Mouse (Mus musculus) C2C12 (cell line): ENCODE measurements at regions not wholly inside any gene's neighbourhood (a gene's known extent, or its start where the extent isn't known, plus 50 kb on each side); places are given as distances from the start of the nearest gene placed in this dataset.

ENCODE experiments used
- H3K27me3 ChIP-seq: one replicate; pipeline ENCODE4 v1.6.1; 2011; ENCODE audit not compliant: control insufficient read depth, insufficient read depth, insufficient read length
- H3K36me3 ChIP-seq: one replicate; pipeline ENCODE4 v1.6.1; 2011; ENCODE audit not compliant: control insufficient read depth, insufficient read depth
- H3K4me3 ChIP-seq: one replicate; pipeline ENCODE4 v1.5.1; 2011; ENCODE audit warnings: mild to moderate bottlenecking, control low read depth; ENCODE audit not compliant: poor library complexity, insufficient read depth, severe bottlenecking
- H3K79me2 ChIP-seq: one replicate; pipeline ENCODE4 v1.6.1; 2011; ENCODE audit not compliant: control insufficient read depth, insufficient read depth
- H3K79me3 ChIP-seq: one replicate; pipeline ENCODE4 v1.6.1; 2011; ENCODE audit warnings: low read depth, control low read depth
- H3ac ChIP-seq: one replicate; pipeline ENCODE3; 2011; ENCODE audit warnings: low read depth; ENCODE audit not compliant: control insufficient read depth, insufficient read length
- CEBPB ChIP-seq: IDR thresholded peaks from one replicate; pipeline ENCODE4 v1.6.1; 2011; ENCODE audit warnings: low read depth, mild to moderate bottlenecking, control low read depth, moderate library complexity
- CTCF ChIP-seq: IDR thresholded peaks from one replicate; pipeline ENCODE4 v1.5.1; 2011; ENCODE audit not compliant: control insufficient read depth, insufficient read depth, insufficient read length
- FOSL1 ChIP-seq: IDR thresholded peaks from one replicate; pipeline ENCODE4 v1.8.0; 2011; ENCODE audit warnings: mild to moderate bottlenecking, low read length; ENCODE audit not compliant: poor library complexity, insufficient read depth, severe bottlenecking
- MAX ChIP-seq: IDR thresholded peaks from one replicate; pipeline ENCODE4 v1.6.1; 2011; ENCODE audit warnings: mild to moderate bottlenecking, control low read depth
- MYOD1 ChIP-seq: IDR thresholded peaks from one replicate; pipeline ENCODE4 v1.6.1; 2011; ENCODE audit warnings: low read depth; ENCODE audit not compliant: control insufficient read depth, insufficient read length
- MYOG ChIP-seq: IDR thresholded peaks from one replicate; pipeline ENCODE4 v1.6.1; 2011; ENCODE audit not compliant: control insufficient read depth, insufficient read length; ENCODE audit errors: extremely low read depth
- USF1 ChIP-seq: IDR thresholded peaks from one replicate; pipeline ENCODE4 v1.6.1; 2011; ENCODE audit warnings: low read depth, mild to moderate bottlenecking, control low read depth, moderate library complexity

- no peaks in the 10 kb centered on the region for H3K36me3 ChIP-seq
- no peak overlapping the region for H3K4me3 ChIP-seq
- no peak overlapping the region for H3ac ChIP-seq
- H3K79me2 ChIP-seq: no peaks in the 10 kb centered on the region
- peaks cover 4% of the 10 kb centered on the region for H3K27me3 ChIP-seq
- TF ChIP-seq MYOG: no peak
- no peak for TF ChIP-seq MAX
- TF ChIP-seq MYOD1: no peak
- TF ChIP-seq CEBPB: no peak
- TF ChIP-seq CTCF: no peak
- TF ChIP-seq FOSL1: no peak
- no peak for TF ChIP-seq USF1
- no peaks in the 10 kb centered on the region for H3K79me3 ChIP-seq
These were observed 131.3 kb upstream of the Atp5g3 start for GRCm38 (mm10) chr2:74042430-74042829.

GRCm38 (mm10) chr2:74039580-74039979, 128.5 kb upstream of the Atp5g3 start:
- TF ChIP-seq CEBPB: no peak
- no peak for TF ChIP-seq MAX
- TF ChIP-seq FOSL1: no peak
- TF ChIP-seq CTCF: no peak
- no peak for TF ChIP-seq MYOG
- no peak for TF ChIP-seq USF1
- TF ChIP-seq MYOD1: no peak
- Histone ChIP-seq H3K27me3 (peaks cover 4% of the 10 kb centered on the region), H3K79me3 (no peaks in the 10 kb centered on the region), H3ac (no peak overlapping the region), H3K36me3 (no peaks in the 10 kb centered on the region), H3K4me3 (no peak overlapping the region), H3K79me2 (no peaks in the 10 kb centered on the region)

DNA sequence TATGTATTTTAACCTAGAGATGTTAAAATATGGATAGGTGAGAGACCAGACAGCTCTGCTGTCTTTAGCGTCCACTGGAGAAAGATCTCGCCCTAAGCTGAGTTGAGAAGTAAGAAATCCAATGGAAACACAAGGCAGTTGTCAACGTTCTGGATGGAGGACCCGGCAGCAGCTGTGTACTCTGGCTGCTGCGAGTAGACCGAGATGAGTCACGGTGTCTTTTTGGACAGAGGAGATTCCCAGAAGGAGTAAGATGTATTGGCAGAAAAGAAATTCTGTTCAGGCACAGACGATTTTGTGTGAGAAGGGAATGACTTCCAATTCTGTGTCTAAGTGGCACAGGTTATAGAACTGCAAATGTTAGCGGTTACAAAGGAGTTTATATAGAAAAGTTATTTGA, 124.9 kb upstream of the Atp5g3 start:
- Histone ChIP-seq H3K27me3 (peaks cover 4% of the 10 kb centered on the region), H3K36me3 (no peaks in the 10 kb centered on the region), H3ac (no peak overlapping the region), H3K4me3 (no peak overlapping the region), H3K79me3 (no peaks in the 10 kb centered on the region), H3K79me2 (no peaks in the 10 kb centered on the region)
- TF ChIP-seq MAX (no peak), CEBPB (no peak), MYOD1 (no peak), CTCF (no peak), MYOG (no peak), USF1 (no peak), FOSL1 (no peak)

- Histone ChIP-seq H3K79me3 (no peaks in the 10 kb centered on the region), H3K36me3 (no peaks in the 10 kb centered on the region), H3K79me2 (no peaks in the 10 kb centered on the region), H3ac (no peak overlapping the region), H3K4me3 (no peak overlapping the region), H3K27me3 (peaks cover 23% of the 10 kb centered on the region)
- TF ChIP-seq MAX: no peak
- no peak for TF ChIP-seq USF1
- no peak for TF ChIP-seq FOSL1
- TF ChIP-seq CEBPB: no peak
- no peak for TF ChIP-seq CTCF
- no peak for TF ChIP-seq MYOD1
- no peak for TF ChIP-seq MYOG
These were observed 121.3 kb upstream of the Atp5g3 start for GRCm38 (mm10) chr2:74032177-74033021.

DNA sequence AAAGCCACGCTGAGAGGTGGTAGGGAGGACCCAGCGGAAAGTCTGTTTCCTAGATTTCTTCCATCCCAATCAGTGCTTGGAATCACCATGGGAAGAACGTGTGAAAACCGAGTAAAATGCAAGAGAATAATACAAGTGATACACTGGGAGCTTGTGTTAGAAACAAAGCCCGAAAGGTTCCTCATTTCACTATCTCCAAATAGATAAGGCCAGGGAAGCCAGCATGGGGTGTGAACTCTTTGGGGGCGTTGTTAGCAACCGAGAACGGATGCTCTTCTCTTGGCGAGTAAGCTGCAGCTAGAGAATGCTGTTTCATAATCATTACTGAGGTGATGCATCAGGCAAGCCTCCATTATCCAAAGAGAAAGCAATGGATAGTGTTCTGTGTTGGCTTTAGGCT, 118.8 kb upstream of the Atp5g3 start:
- Histone ChIP-seq H3K79me2 (no peaks in the 10 kb centered on the region), H3ac (no peak overlapping the region), H3K27me3 (peaks cover 31% of the 10 kb centered on the region), H3K79me3 (no peaks in the 10 kb centered on the region), H3K36me3 (no peaks in the 10 kb centered on the region), H3K4me3 (no peak overlapping the region)
- TF ChIP-seq CEBPB (no peak), MYOD1 (no peak), MYOG (no peak), FOSL1 (no peak), USF1 (no peak), MAX (no peak)
